Comparison of ENCODE assay signal across 17 mouse cellular contexts in genomic region chr4:109122830-109123555, GRCm38 (mm10).
DNase-seq lines count a peak whose midpoint lies in the region; ATAC-seq and TF ChIP-seq lines count a peak whose summit lies in the region.
"Had no signal": no experiment of that assay in that cellular context is flagged by ENCODE, and none has a peak within 500 bp of the region (broad histone marks: within the 10 kb centered on the region; RNA-seq: fewer than 3 reads in every experiment).

No protein-coding gene starts in this region.

- H3K27ac ChIP-seq in forebrain, embryonic 16.5 days (ENCODE audit: low read length): peak overlapping the region; percentile 35; the same call in 1 of the 2 replicates
- no peak overlapping the region for H3K27ac ChIP-seq in forebrain, embryonic 11.5 days (ENCODE audit: low read depth, low read length)
- H3K27ac ChIP-seq in MEL (ENCODE audit: control insufficient read depth, low read depth, low read length): no peak overlapping the region
- H3K27ac ChIP-seq: limb, embryonic 12.5 days; lung, embryonic 15.5 days had no signal

- no peak overlapping the region for H3K4me3 ChIP-seq in forebrain, embryonic 16.5 days (replicated peaks; ENCODE audit: low read length)
- no peak overlapping the region for H3K4me3 ChIP-seq in forebrain, embryonic 11.5 days (ENCODE audit: low read depth, low read length)
- H3K4me3 ChIP-seq in MEL (ENCODE audit: control insufficient read depth in 1 of 2, insufficient read depth in 1 of 2, low read depth in 2 of 2, low read length in 2 of 2): no peak overlapping the region
- H3K4me3 ChIP-seq: limb, embryonic 12.5 days; lung, embryonic 15.5 days had no signal

- no peak for TF ChIP-seq POLR2A in MEL (IDR thresholded peaks at IDR 0.05; ENCODE audit: control insufficient read depth in 1 of 2, insufficient read depth in 1 of 2, low read depth in 1 of 2, low read length in 2 of 2, poor library complexity in 1 of 2)

- ATAC-seq in forebrain, embryonic 16.5 days: no peak
- ATAC-seq in forebrain, embryonic 11.5 days (replicated peaks; ENCODE audit: low FRiP score): no peak
- peak; percentile 54 for ATAC-seq in megakaryocyte progenitor cell, adult 5-6 weeks (replicated peaks; ENCODE audit: poor library complexity)

- no peaks in the 10 kb centered on the region for H3K27me3 ChIP-seq in forebrain, embryonic 16.5 days (replicated peaks; ENCODE audit: control insufficient read depth, insufficient read depth, low read length)
- H3K27me3 ChIP-seq in forebrain, embryonic 11.5 days (ENCODE audit: control insufficient read depth, insufficient read depth, low read length): no peaks in the 10 kb centered on the region
- no peaks in the 10 kb centered on the region for H3K27me3 ChIP-seq in MEL (ENCODE audit: control insufficient read depth in 1 of 2, insufficient read depth in 2 of 2, low read length in 2 of 2)
- H3K27me3 ChIP-seq: limb, embryonic 12.5 days; lung, embryonic 15.5 days had no signal

- H3K4me1 ChIP-seq in forebrain, embryonic 16.5 days (replicated peaks; ENCODE audit: control insufficient read depth, insufficient read depth, low read length): peaks cover 19% of the 10 kb centered on the region
- 0 out of 2 replicates have a peak, but pooled peaks cover 2% of the 10 kb centered on the region for H3K4me1 ChIP-seq in forebrain, embryonic 11.5 days (replicated peaks; ENCODE audit: control insufficient read depth, insufficient read depth, low read length)
- peaks cover 5 to 12% of the 10 kb centered on the region in 2 experiments; a peak in 3 of 4 replicates for H3K4me1 ChIP-seq in MEL (ENCODE audit: control insufficient read depth in 1 of 2, insufficient read depth in 2 of 2, low read length in 2 of 2)

- 73% methylated on average over 4 of the region's 4 CpGs for WGBS in forebrain, embryonic 16.5 days
- WGBS in forebrain, embryonic 11.5 days: 82% methylated on average over 4 of the region's 4 CpGs

- no peak for TF ChIP-seq CTCF in MEL (IDR thresholded peaks at IDR 0.05 in 2 of 3, conservative IDR thresholded peaks at IDR 0.05 in 1 of 3; ENCODE audit: control insufficient read depth in 1 of 3, insufficient read depth in 1 of 3, low read depth in 2 of 3, low read length in 3 of 3, poor library complexity in 1 of 3, severe bottlenecking in 1 of 3)

- H3K4me2 ChIP-seq in forebrain, embryonic 16.5 days (ENCODE audit: low read length): no peak overlapping the region
- no peak overlapping the region for H3K4me2 ChIP-seq in forebrain, embryonic 11.5 days (ENCODE audit: low read depth, low read length, severe bottlenecking)
- H3K4me2 ChIP-seq: heart, embryonic 11.5 days; limb, embryonic 12.5 days; lung, embryonic 15.5 days had no signal

- no peaks in the 10 kb centered on the region for H3K36me3 ChIP-seq in forebrain, embryonic 16.5 days (ENCODE audit: control insufficient read depth, insufficient read depth)
- H3K36me3 ChIP-seq in forebrain, embryonic 11.5 days (ENCODE audit: control insufficient read depth, insufficient read depth, low read length): no peaks in the 10 kb centered on the region
- peaks cover 0 to 13% of the 10 kb centered on the region in 2 experiments; a peak in 2 of 4 replicates for H3K36me3 ChIP-seq in MEL (ENCODE audit: control insufficient read depth in 1 of 2, insufficient read depth in 2 of 2, low read length in 2 of 2)
- H3K36me3 ChIP-seq: limb, embryonic 12.5 days; lung, embryonic 15.5 days had no signal

- no peaks in the 10 kb centered on the region; the same call in 1 of the 2 replicates for H3K79me2 ChIP-seq in MEL (ENCODE audit: control insufficient read depth, insufficient read depth, low read length, poor library complexity)

- no peaks in the 10 kb centered on the region for H3K9me3 ChIP-seq in forebrain, embryonic 16.5 days (ENCODE audit: control insufficient read depth, low read length)
- H3K9me3 ChIP-seq in forebrain, embryonic 11.5 days (ENCODE audit: control insufficient read depth, low read length): no peaks in the 10 kb centered on the region
- H3K9me3 ChIP-seq in MEL (replicated peaks; ENCODE audit: insufficient read depth, low read length): no peaks in the 10 kb centered on the region
- H3K9me3 ChIP-seq: limb, embryonic 12.5 days; lung, embryonic 15.5 days had no signal

- TF ChIP-seq EP300 in MEL (IDR thresholded peaks at IDR 0.05; ENCODE audit: low read depth in 1 of 2, low read length in 2 of 2): no peak

- H3K9ac ChIP-seq in forebrain, embryonic 16.5 days (replicated peaks; ENCODE audit: low read depth, low read length): no peak overlapping the region
- no peak overlapping the region for H3K9ac ChIP-seq in forebrain, embryonic 11.5 days (ENCODE audit: low read length)
- no peak overlapping the region for H3K9ac ChIP-seq in MEL (ENCODE audit: control insufficient read depth, low read depth, low read length, poor library complexity, severe bottlenecking)
- H3K9ac ChIP-seq: limb, embryonic 12.5 days; lung, embryonic 15.5 days had no signal

- DNase-seq in forebrain, embryonic 11.5 days (ENCODE audit: low spot score): no peak
- DNase-seq in lung, adult 18-20 months: peak; percentile 45 to 69
- no peak for DNase-seq in lung, postnatal 10 days
- peak; percentile 27 for DNase-seq in MEL (ENCODE audit: low read depth, low spot score)
- DNase-seq in testis, postnatal 10 days (ENCODE audit: low spot score): no peak
- no peak for DNase-seq in layer of hippocampus, postnatal 14 days (ENCODE audit: low spot score in 2 of 2)
- DNase-seq: cerebellum, adult 18-20 months; embryo, embryonic 11 days; kidney, adult 11 months; kidney, postnatal 25 days; midbrain, embryonic 14.5 days; thymus, postnatal 25 days had no signal

- TF ChIP-seq RAD21 in MEL (IDR thresholded peaks at IDR 0.05; ENCODE audit: low read depth, low read length): no peak

TF ChIP-seq in MEL, 35 proteins besides CTCF, POLR2A, EP300 and RAD21:
- TF ChIP-seq MYB (IDR thresholded peaks at IDR 0.05; ENCODE audit: low read depth, low read length) (no peak), SIN3A (IDR thresholded peaks at IDR 0.05; ENCODE audit: low read length) (no peak), ZC3H11A (IDR thresholded peaks at IDR 0.05; ENCODE audit: low read depth, low read length) (no peak), TCF12 (IDR thresholded peaks at IDR 0.05; ENCODE audit: low read depth, low read length) (no peak), MYC (IDR thresholded peaks at IDR 0.05; ENCODE audit: low read depth, low read length) (no peak), UBTF (IDR thresholded peaks at IDR 0.05; ENCODE audit: borderline replicate concordance, insufficient read depth, low read depth, low read length) (no peak), CHD2 (IDR thresholded peaks at IDR 0.05; ENCODE audit: low read length) (no peak), NRF1 (IDR thresholded peaks at IDR 0.05; ENCODE audit: insufficient read depth, low read depth, low read length, poor library complexity, severe bottlenecking) (no peak), TAL1 (IDR thresholded peaks at IDR 0.05; ENCODE audit: low read length) (no peak), SMC3 (IDR thresholded peaks at IDR 0.05; ENCODE audit: low read depth, low read length) (no peak)

Comparison
In these comparisons a context has a peak if more than half of its experiments do, and no peak if none do; other contexts are left out.
1. DNase-seq: peak in lung, adult 18-20 months (2 of 2) and MEL (single experiment); none in forebrain, embryonic 11.5 days (single experiment), lung, postnatal 10 days (single experiment), testis, postnatal 10 days (single experiment) and layer of hippocampus, postnatal 14 days (0 of 2).